Mouse (Mus musculus) liver, embryonic 14.5 days (tissue): ENCODE data around the gene Rhox4e.
"Not testable (repeated sequence)": the region's sequence is repeated elsewhere in the genome, so short reads cannot be mapped to it uniquely, and the experiment has no call there.

ENCODE experiments used
- CTCF ChIP-seq: IDR thresholded peaks from 2 replicates; pipeline ENCODE4 v1.5.1; 2016; ENCODE audit warnings: antibody characterized with exemption, low read depth, control low read depth
- EP300 ChIP-seq: IDR thresholded peaks from 2 replicates; pipeline ENCODE4 v1.6.1; 2016; ENCODE audit warnings: antibody characterized with exemption, low read depth

- not testable (repeated sequence) for TF ChIP-seq EP300, CTCF
These were observed 13.9 kb downstream of the Rhox4e start, which contains the start of gene Rhox2f for GRCm38 (mm10) chrX:37571105-37571504.
